Mouse (Mus musculus): Measurements from ENCODE around the gene Nat9. TPM values are rescaled to one million over a fixed set of nuclear protein-coding genes. Genes with fewer than 3 reads are reported as not detected.

Gene Nat9
- total RNA-seq, 4 experiments from 2014 or later = 25.0 to 34.9 (median 25.9) TPM

GRCm38 (mm10) chr11:115178766-115179165, 8.9 kb downstream of the Nat9 start:
- no peak for DNase-seq (ENCODE audit: low spot score)

GRCm38 (mm10) chr11:115177559-115178195, 10.0 kb downstream of the Nat9 start:
- DNase-seq (ENCODE audit: low spot score) = no peak

GRCm38 (mm10) chr11:115176399-115177190, 11.1 kb downstream of the Nat9 start:
- DNase-seq (ENCODE audit: low spot score) = no peak

GRCm38 (mm10) chr11:115173549-115174339, 13.9 kb downstream of the Nat9 start:
- no peak for DNase-seq (ENCODE audit: low spot score)

GRCm38 (mm10) chr11:115172825-115173287, 14.8 kb downstream of the Nat9 start:
- peak; percentile 57 for DNase-seq (ENCODE audit: low spot score)

- no peak for DNase-seq (ENCODE audit: low spot score)
Measured at GRCm38 (mm10) chr11:115171125-115171524, 16.5 kb downstream of the Nat9 start.

GRCm38 (mm10) chr11:115169430-115169829, 18.2 kb downstream of the Nat9 start:
- DNase-seq (ENCODE audit: low spot score) = no peak

- no peak for DNase-seq (ENCODE audit: low spot score)
Measured at GRCm38 (mm10) chr11:115167631-115168249, 19.9 kb downstream of the Nat9 start.

GRCm38 (mm10) chr11:115166776-115167175, 20.9 kb downstream of the Nat9 start:
- no peak for DNase-seq (ENCODE audit: low spot score)

- no peak for DNase-seq (ENCODE audit: low spot score)
Measured at GRCm38 (mm10) chr11:115164976-115165374, 22.7 kb downstream of the Nat9 start.

- DNase-seq (ENCODE audit: low spot score) = no peak
Measured at GRCm38 (mm10) chr11:115164341-115164975, 23.2 kb downstream of the Nat9 start.

- no peak for DNase-seq (ENCODE audit: low spot score)
Measured at GRCm38 (mm10) chr11:115163568-115164150, 24.0 kb downstream of the Nat9 start.

- DNase-seq (ENCODE audit: low spot score) = peak; percentile 99
Measured at GRCm38 (mm10) chr11:115162832-115163480, 24.7 kb downstream of the Nat9 start, which contains the start of gene Slc9a3r1. Slc9a3r1 (plus strand) TSS chr11:115163341.

GRCm38 (mm10) chr11:115162205-115162601, 25.5 kb downstream of the Nat9 start:
- no peak for DNase-seq (ENCODE audit: low spot score)

- DNase-seq (ENCODE audit: low spot score) = no peak
Measured at GRCm38 (mm10) chr11:115161578-115162204, 26.0 kb downstream of the Nat9 start.

- DNase-seq (ENCODE audit: low spot score) = peak; percentile 79
Measured at GRCm38 (mm10) chr11:115160883-115161577, 26.6 kb downstream of the Nat9 start.

GRCm38 (mm10) chr11:115160016-115160797, 27.5 kb downstream of the Nat9 start:
- DNase-seq (ENCODE audit: low spot score) = peak; percentile 70
